ENCODE assay signal across 25 mouse cellular contexts in the genomic region with DNA sequence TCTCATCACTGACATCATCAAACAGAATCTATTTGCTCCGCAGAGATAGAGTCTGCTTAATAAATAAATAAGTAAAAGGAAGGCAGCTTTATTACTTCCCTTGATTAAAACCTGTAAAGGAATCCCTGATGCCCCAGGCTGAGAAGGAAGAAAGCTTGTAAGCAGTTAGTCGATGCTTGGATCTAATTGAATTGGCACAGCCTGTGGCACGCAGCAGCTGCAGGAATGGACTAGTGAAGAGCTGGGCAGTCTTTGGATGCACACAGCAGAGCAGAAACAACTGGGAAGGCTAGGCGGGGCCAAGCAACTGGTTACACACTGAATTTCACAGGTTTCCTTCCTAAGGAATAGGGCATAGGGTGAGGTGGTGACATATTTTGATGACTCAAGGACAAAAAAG. TPM values are rescaled to one million over a fixed set of nuclear protein-coding genes. Genes with fewer than 3 reads are reported as not detected.
DNase-seq lines count a peak whose midpoint lies in the region; ATAC-seq lines count a peak whose summit lies in the region.
"Had no signal": no experiment of that assay in that cellular context is flagged by ENCODE, and none has a peak within 500 bp of the region (broad histone marks: within the 10 kb centered on the region; RNA-seq: fewer than 3 reads in every experiment).

No protein-coding gene starts in this region.

- peaks cover 44% of the 10 kb centered on the region for H3K4me1 ChIP-seq in embryonic facial prominence, embryonic 13.5 days
- H3K4me1 ChIP-seq in embryonic facial prominence, embryonic 10.5 days: peaks cover 27% of the 10 kb centered on the region
- no peaks in the 10 kb centered on the region for H3K4me1 ChIP-seq in neural tube, embryonic 14.5 days (ENCODE audit: control insufficient read depth, insufficient read depth, low read length)
- H3K4me1 ChIP-seq in neural tube, embryonic 15.5 days: peaks cover 22% of the 10 kb centered on the region
- H3K4me1 ChIP-seq: intestine, embryonic 15.5 days; liver, embryonic 12.5 days; midbrain, embryonic 15.5 days had no signal

- no peak overlapping the region for H3K4me2 ChIP-seq in embryonic facial prominence, embryonic 13.5 days
- H3K4me2 ChIP-seq in neural tube, embryonic 14.5 days (ENCODE audit: low read depth, low read length): no peak overlapping the region
- no peak overlapping the region for H3K4me2 ChIP-seq in neural tube, embryonic 15.5 days
- H3K4me2 ChIP-seq: heart, embryonic 12.5 days; hindbrain, embryonic 15.5 days; intestine, embryonic 15.5 days; liver, embryonic 12.5 days; midbrain, embryonic 15.5 days; stomach, embryonic 15.5 days had no signal

- H3K9me3 ChIP-seq in embryonic facial prominence, embryonic 13.5 days: no peaks in the 10 kb centered on the region
- H3K9me3 ChIP-seq in embryonic facial prominence, embryonic 10.5 days: no peaks in the 10 kb centered on the region
- H3K9me3 ChIP-seq in neural tube, embryonic 14.5 days (ENCODE audit: control insufficient read depth, low read length): no peaks in the 10 kb centered on the region
- no peaks in the 10 kb centered on the region for H3K9me3 ChIP-seq in neural tube, embryonic 15.5 days (replicated peaks)
- H3K9me3 ChIP-seq: heart, embryonic 12.5 days; hindbrain, embryonic 15.5 days; intestine, embryonic 15.5 days; liver, embryonic 12.5 days; midbrain, embryonic 15.5 days; stomach, embryonic 15.5 days had no signal

- H3K36me3 ChIP-seq in embryonic facial prominence, embryonic 13.5 days: no peaks in the 10 kb centered on the region
- H3K36me3 ChIP-seq in embryonic facial prominence, embryonic 10.5 days (replicated peaks): no peaks in the 10 kb centered on the region
- H3K36me3 ChIP-seq in neural tube, embryonic 14.5 days (ENCODE audit: control insufficient read depth, insufficient read depth, low read length): no peaks in the 10 kb centered on the region
- H3K36me3 ChIP-seq in neural tube, embryonic 15.5 days: no peaks in the 10 kb centered on the region
- H3K36me3 ChIP-seq: hindbrain, embryonic 15.5 days; intestine, embryonic 15.5 days; liver, embryonic 12.5 days; midbrain, embryonic 15.5 days had no signal

- peak overlapping the region; percentile 34; the same call in 1 of the 2 replicates for H3K27ac ChIP-seq in embryonic facial prominence, embryonic 13.5 days
- H3K27ac ChIP-seq in embryonic facial prominence, embryonic 10.5 days (replicated peaks): no peak overlapping the region
- H3K27ac ChIP-seq in neural tube, embryonic 14.5 days (ENCODE audit: low read depth, low read length): peak overlapping the region; percentile 28; the same call in 1 of the 2 replicates
- H3K27ac ChIP-seq in neural tube, embryonic 15.5 days (replicated peaks): 0 out of 2 replicates have a peak overlapping the region, but pooled peaks have one; percentile 3
- H3K27ac ChIP-seq: heart, adult 2 months; hindbrain, embryonic 15.5 days; intestine, embryonic 15.5 days; liver, embryonic 12.5 days; midbrain, embryonic 15.5 days; stomach, embryonic 15.5 days had no signal

- H3K27me3 ChIP-seq in embryonic facial prominence, embryonic 13.5 days: no peaks in the 10 kb centered on the region
- H3K27me3 ChIP-seq in embryonic facial prominence, embryonic 10.5 days (replicated peaks; ENCODE audit: low read depth, poor library complexity, severe bottlenecking): peaks cover 18% of the 10 kb centered on the region; the same call in 1 of the 2 replicates
- no peaks in the 10 kb centered on the region for H3K27me3 ChIP-seq in neural tube, embryonic 14.5 days (ENCODE audit: control insufficient read depth, insufficient read depth, low read length)
- H3K27me3 ChIP-seq in neural tube, embryonic 15.5 days (replicated peaks): peaks cover 14% of the 10 kb centered on the region
- H3K27me3 ChIP-seq: heart, embryonic 12.5 days; hindbrain, embryonic 15.5 days; intestine, embryonic 15.5 days; stomach, embryonic 15.5 days had no signal

- DNase-seq in embryonic facial prominence, embryonic 10.5 days (ENCODE audit: low spot score): no peak
- peak; percentile 34 for DNase-seq in kidney, postnatal 10 days
- DNase-seq in kidney, adult 18-20 months: no peak
- DNase-seq in neural tube, embryonic 10.5 days (ENCODE audit: extremely low spot score, low spot score): no peak
- DNase-seq in MN1 (ENCODE audit: low spot score): no peak
- DNase-seq: adrenal gland, postnatal 25 days; cerebellum, adult 18-20 months; heart, adult 2 months; heart, postnatal 4 days; kidney, adult 9 months; liver, postnatal 0 days; lung, postnatal 36 days; right cerebral cortex, postnatal 25 days; thymus, adult 18-20 months; thymus, postnatal 25 days had no signal

- no peak for ATAC-seq in embryonic facial prominence, embryonic 13.5 days (ENCODE audit: insufficient number of reproducible peaks, insufficient read depth, low FRiP score, low TSS enrichment, low read depth)
- no peak for ATAC-seq in neural tube, embryonic 14.5 days (ENCODE audit: low read depth)
- ATAC-seq in neural tube, embryonic 15.5 days (ENCODE audit: low FRiP score): 0 out of 2 replicates have a peak, but pooled peaks have one; percentile 42
- ATAC-seq: forebrain, embryonic 16.5 days; intestine, embryonic 15.5 days; liver, embryonic 12.5 days; liver, postnatal 0 days; midbrain, embryonic 15.5 days had no signal

- 29% methylated on average over 4 of the region's 4 CpGs for WGBS in embryonic facial prominence, embryonic 13.5 days
- 43% methylated on average over 4 of the region's 4 CpGs for WGBS in embryonic facial prominence, embryonic 10.5 days
- WGBS in neural tube, embryonic 14.5 days: 48% methylated on average over 4 of the region's 4 CpGs
- 40% methylated on average over 4 of the region's 4 CpGs for WGBS in neural tube, embryonic 15.5 days

- H3K4me3 ChIP-seq in embryonic facial prominence, embryonic 13.5 days: no peak overlapping the region
- H3K4me3 ChIP-seq in embryonic facial prominence, embryonic 10.5 days: no peak overlapping the region
- no peak overlapping the region for H3K4me3 ChIP-seq in neural tube, embryonic 14.5 days (ENCODE audit: low read depth, low read length)
- no peak overlapping the region for H3K4me3 ChIP-seq in neural tube, embryonic 15.5 days (replicated peaks)
- H3K4me3 ChIP-seq: heart, adult 2 months; heart, embryonic 12.5 days; hindbrain, embryonic 15.5 days; intestine, embryonic 15.5 days; liver, embryonic 12.5 days; midbrain, embryonic 15.5 days; stomach, embryonic 15.5 days had no signal

- no peak overlapping the region for H3K9ac ChIP-seq in embryonic facial prominence, embryonic 13.5 days
- no peak overlapping the region for H3K9ac ChIP-seq in neural tube, embryonic 14.5 days (replicated peaks; ENCODE audit: low read depth, low read length)
- H3K9ac ChIP-seq in neural tube, embryonic 15.5 days (replicated peaks): no peak overlapping the region
- H3K9ac ChIP-seq: heart, embryonic 12.5 days; hindbrain, embryonic 15.5 days; intestine, embryonic 15.5 days; liver, embryonic 12.5 days; liver, postnatal 0 days; midbrain, embryonic 15.5 days; stomach, embryonic 15.5 days had no signal

RNA-seq across cellular contexts. Expression of gene P3h2, which starts 5.4 kb away (rescaled TPM):
- polyA plus RNA-seq in embryonic facial prominence, embryonic 13.5 days (2015; fragmentation: Nextera tagmentation; extraction: Ambion mirVana): 2.5 and 3.3 TPM in 2 replicates
- 3.4 and 3.7 TPM in 2 replicates for polyA plus RNA-seq in embryonic facial prominence, embryonic 10.5 days (2016; fragmentation: Nextera tagmentation; extraction: Ambion mirVana)
- polyA plus RNA-seq in neural tube, embryonic 14.5 days (2014; fragmentation: Nextera tagmentation; extraction: Ambion mirVana): 1.6 and 1.8 TPM in 2 replicates
- 1.4 and 1.9 TPM in 2 replicates for polyA plus RNA-seq in neural tube, embryonic 15.5 days (2015; fragmentation: Nextera tagmentation; extraction: Ambion mirVana)
